Mouse (Mus musculus) hindbrain, postnatal 0 days (tissue): ENCODE data around the gene Cpne2. TPM values are rescaled to one million over a fixed set of nuclear protein-coding genes. Genes with fewer than 3 reads are reported as not detected.

Experiments used
- ATAC-seq: fragments of 200-750 bp; cut with Nextera tagmentation; 2 replicates; pipeline ENCODE4 v1.8.0; 2017; ENCODE audit warnings: mild to moderate bottlenecking, moderate TSS enrichment, moderate library complexity
- DNase-seq: peaks from one replicate; pipeline ENCODE4 v3.0.0-alpha.2; 2015; ENCODE audit warnings: low spot score
- H3K27ac ChIP-seq: fragments of 300-500 bp; sonication (generic); 2 replicates; pipeline ENCODE4 v1.5.1; 2014; ENCODE audit warnings: mild to moderate bottlenecking
- H3K27me3 ChIP-seq: fragments of 300-500 bp; sonication (generic); 2 replicates; pipeline ENCODE4 v1.6.1; 2014; ENCODE audit warnings: low read length, mixed read lengths; ENCODE audit not compliant: insufficient read depth
- H3K36me3 ChIP-seq: fragments of 300-500 bp; sonication (generic); 2 replicates; pipeline ENCODE4 v1.6.1; 2014; ENCODE audit warnings: low read length, mixed read lengths; ENCODE audit not compliant: insufficient read depth
- H3K4me1 ChIP-seq: fragments of 300-500 bp; sonication (generic); 2 replicates; pipeline ENCODE4 v1.6.1; 2014; ENCODE audit warnings: antibody characterized with exemption, low read length, mixed read lengths; ENCODE audit not compliant: insufficient read depth
- H3K4me2 ChIP-seq: fragments of 300-500 bp; sonication (generic); 2 replicates; pipeline ENCODE4 v1.6.1; 2014; ENCODE audit warnings: low read depth, mild to moderate bottlenecking, low read length, moderate library complexity, mixed read lengths
- H3K4me3 ChIP-seq: fragments of 300-500 bp; sonication (generic); 2 replicates; pipeline ENCODE4 v1.5.1; 2014; ENCODE audit warnings: low read length
- H3K9ac ChIP-seq: fragments of 300-500 bp; sonication (generic); replicated peaks from 2 replicates; pipeline ENCODE4 v1.6.1; 2014; ENCODE audit warnings: mild to moderate bottlenecking, low read length, moderate library complexity, mixed read lengths
- H3K9me3 ChIP-seq: fragments of 300-500 bp; sonication (generic); 2 replicates; pipeline ENCODE4 v1.6.1; 2016; ENCODE audit warnings: low read length, mixed read lengths
- CTCF ChIP-seq: IDR thresholded peaks from 2 replicates; pipeline ENCODE4 v1.5.1; 2016; ENCODE audit warnings: antibody characterized with exemption, control low read depth, low read depth
- WGBS: fragments of 180-500 bp; shearing (Covaris S2); extraction: QIAGEN DNeasy Blood & Tissue Kit; methylation state at CpG from one replicate; pipeline ENCODE4 v1.1.7; 2014; 5-methylcytosine and 5-hydroxymethylcytosine counted together
- polyA plus RNA-seq: library from polyadenylated mRNA; unstranded; fragments of >200 nt; fragmentation: Nextera tagmentation; extraction: Ambion mirVana; gene quantifications from 2 replicates; pipeline ENCODE4 v1.2.1, GENCODE M21; 2015
- total RNA-seq: library from RNA; depleted of rRNA; stranded (reverse); fragments of >200 nt; gene quantifications from 2 replicates; pipeline ENCODE4 v1.2.3, GENCODE M21; 2014

Cpne2 gene
- total and polyA plus RNA-seq, 2 experiments from 2014 or later, result 33.6 to 45.5 TPM

DNA sequence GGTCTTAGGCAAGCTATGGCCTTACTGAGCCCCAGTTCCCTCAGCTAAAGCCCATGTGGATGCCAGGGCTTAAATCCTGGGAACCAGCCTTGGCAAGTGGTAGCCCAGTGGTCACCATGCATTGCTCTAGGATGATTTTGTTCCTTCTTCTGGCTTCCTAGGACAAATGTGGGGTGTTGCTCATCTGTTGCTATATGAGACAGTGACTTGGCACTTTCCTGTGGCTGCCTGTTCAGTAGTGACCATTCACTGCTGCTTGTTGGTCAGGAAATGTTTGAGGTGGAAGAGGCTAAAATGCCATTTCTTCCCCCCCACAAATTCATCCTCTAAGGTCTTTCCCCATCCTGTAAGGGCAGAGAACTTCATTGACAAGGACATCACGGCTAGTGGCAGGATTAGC, 36.6 kb downstream of the Cpne2 start:
- H3K9me3 ChIP-seq, result no peaks in the 10 kb centered on the region
- no peak overlapping the region for H3K4me3 ChIP-seq
- H3K27me3 ChIP-seq, result no peaks in the 10 kb centered on the region
- H3K4me2 ChIP-seq, result no peak overlapping the region
- no peak overlapping the region for H3K27ac ChIP-seq
- 64% methylated on average over 1 of the region's 1 CpGs for WGBS
- no peak for TF ChIP-seq CTCF
- no peak overlapping the region for H3K9ac ChIP-seq
- H3K4me1 ChIP-seq, result peaks cover 26% of the 10 kb centered on the region
- DNase-seq (no peak), ATAC-seq (no peak)
- H3K36me3 ChIP-seq, result 0 out of 2 replicates have a peak, but pooled peaks cover 6% of the 10 kb centered on the region

DNA sequence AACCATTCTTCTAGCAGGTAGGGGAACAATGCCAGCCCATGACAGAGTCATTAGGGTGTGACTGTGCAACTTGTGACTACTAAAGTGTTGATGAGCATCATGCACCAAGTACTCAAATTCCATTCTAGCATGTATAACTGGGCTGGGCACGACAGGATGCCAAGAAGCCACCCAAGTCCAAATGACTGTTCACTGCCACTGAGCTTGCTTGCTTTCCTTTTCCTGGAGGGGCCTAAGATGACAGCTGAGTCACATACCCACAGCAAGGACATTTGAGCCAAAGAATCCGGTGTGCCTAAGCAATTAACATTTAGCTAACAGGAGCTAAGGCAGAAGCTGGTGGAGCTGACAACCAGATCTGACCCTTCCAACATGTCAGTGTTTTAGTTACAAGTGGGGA, 39.1 kb downstream of the Cpne2 start:
- Histone ChIP-seq H3K4me2 (no peak overlapping the region), H3K27ac (no peak overlapping the region), H3K27me3 (no peaks in the 10 kb centered on the region), H3K36me3 (peaks cover 23% of the 10 kb centered on the region), H3K9me3 (no peaks in the 10 kb centered on the region), H3K4me3 (no peak overlapping the region), H3K4me1 (peaks cover 16% of the 10 kb centered on the region), H3K9ac (no peak overlapping the region)
- DNase-seq, result no peak
- WGBS, result 69% methylated on average over 2 of the region's 2 CpGs
- no peak for TF ChIP-seq CTCF
- ATAC-seq, result no peak

DNA sequence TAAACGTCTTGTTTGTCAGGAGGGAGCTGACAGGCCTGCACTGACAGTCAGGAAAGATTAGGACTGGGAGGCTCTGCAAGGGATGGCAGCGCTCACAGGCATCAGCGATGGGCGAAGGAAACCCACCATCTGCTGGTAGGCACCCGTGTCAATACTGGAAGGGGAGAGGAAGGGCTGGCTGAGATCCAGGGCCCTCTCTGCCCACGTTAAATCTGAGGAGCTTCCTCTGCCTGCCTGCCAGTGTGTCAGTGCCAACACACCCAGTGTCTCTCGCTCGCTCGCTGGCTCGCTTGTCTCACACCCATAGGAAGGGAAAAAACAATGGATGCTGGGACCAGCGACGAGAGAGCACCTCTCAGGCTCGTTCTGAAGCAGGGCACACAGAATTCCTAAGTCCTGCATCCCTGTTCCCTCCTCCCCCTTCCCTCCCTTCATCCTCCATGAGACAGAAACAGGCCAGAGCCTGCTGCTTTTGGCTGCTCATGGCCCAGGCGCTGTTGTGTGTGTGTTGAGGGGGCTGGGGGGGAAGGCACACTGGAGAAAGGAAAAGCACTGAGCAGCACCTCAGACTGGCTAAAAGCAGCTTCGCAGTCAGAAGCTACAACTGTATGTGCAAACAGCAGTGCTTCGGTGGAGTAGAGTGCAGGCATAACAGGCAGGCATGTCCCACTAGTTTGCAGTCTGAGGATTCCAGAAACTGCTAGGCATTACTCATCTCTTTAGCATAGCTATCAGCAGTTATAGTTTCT, 41.5 kb downstream of the Cpne2 start:
- Histone ChIP-seq H3K27ac (peak overlapping the region; percentile 78), H3K9ac (no peak overlapping the region), H3K4me1 (no peaks in the 10 kb centered on the region; the same call in none of the 2 replicates), H3K9me3 (no peaks in the 10 kb centered on the region), H3K36me3 (peaks cover 41% of the 10 kb centered on the region), H3K4me3 (no peak overlapping the region), H3K27me3 (no peaks in the 10 kb centered on the region), H3K4me2 (0 out of 2 replicates have a peak overlapping the region, but pooled peaks have one; percentile 10)
- DNase-seq, result peak; percentile 89
- WGBS, result 41% methylated on average over 16 of the region's 16 CpGs
- TF ChIP-seq CTCF, result peak; percentile 53
- peak; percentile 82 for ATAC-seq

DNA sequence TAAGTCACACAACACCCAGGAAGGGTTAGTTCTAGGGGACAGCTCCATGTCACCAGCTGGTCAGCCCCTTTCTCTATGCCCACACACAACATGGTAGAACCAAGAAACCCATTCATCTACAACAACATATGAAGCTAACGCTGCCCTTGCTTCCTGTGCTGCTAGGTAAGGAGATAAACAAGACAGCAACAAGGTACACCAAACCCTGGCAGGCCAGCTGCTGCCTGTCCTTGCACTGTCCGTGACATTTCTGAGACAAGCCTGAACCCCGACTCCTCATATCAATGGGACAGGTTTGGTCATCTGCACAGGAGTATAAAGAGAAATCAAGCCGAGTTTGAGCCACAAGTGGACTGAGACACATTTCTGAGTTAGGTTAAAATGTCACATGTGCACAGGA, 42.4 kb downstream of the Cpne2 start:
- H3K4me3 ChIP-seq, result no peak overlapping the region
- no peaks in the 10 kb centered on the region; the same call in 1 of the 2 replicates for H3K4me1 ChIP-seq
- H3K27ac ChIP-seq, result peak overlapping the region; percentile 78
- no peak for TF ChIP-seq CTCF
- 97% methylated on average over 4 of the region's 4 CpGs for WGBS
- no peaks in the 10 kb centered on the region for H3K9me3 ChIP-seq
- no peak overlapping the region for H3K4me2 ChIP-seq
- no peak for DNase-seq
- no peak overlapping the region for H3K9ac ChIP-seq
- H3K27me3 ChIP-seq, result no peaks in the 10 kb centered on the region
- ATAC-seq, result no peak
- peaks cover 41% of the 10 kb centered on the region for H3K36me3 ChIP-seq

DNA sequence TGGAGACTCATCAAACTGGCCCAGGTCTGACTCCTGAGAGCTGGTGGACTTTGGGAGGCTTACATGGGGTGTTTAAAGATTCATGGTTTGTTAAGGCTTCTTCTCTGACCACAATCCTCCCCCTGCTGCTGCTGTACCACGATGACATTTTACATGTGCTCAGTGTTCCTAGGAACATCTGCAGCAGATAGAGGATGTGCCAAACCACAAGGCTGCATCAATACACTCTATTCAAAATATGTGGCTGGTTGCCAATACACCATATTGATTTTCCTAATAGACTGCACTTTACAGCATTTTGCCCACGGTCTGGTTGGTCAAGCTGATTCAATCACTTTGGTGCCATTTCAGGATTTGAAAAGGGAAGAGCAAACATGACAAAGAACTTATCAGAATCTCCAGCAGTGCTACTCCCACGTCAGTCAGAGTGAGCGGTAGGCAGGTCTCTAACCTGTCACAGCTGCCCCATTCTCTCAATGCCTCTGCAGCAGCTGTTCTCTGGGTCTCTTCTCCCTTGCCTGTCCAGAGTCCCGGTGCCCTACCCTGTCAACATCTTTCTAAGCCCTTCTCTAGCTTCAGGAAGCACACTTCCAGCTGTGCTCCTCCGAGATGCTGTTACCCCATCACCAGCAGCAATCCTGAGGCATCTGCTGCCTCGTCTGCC, 49.2 kb downstream of the Cpne2 start:
- ATAC-seq, result no peak
- WGBS, result 62% methylated on average over 7 of the region's 7 CpGs
- Histone ChIP-seq H3K4me2 (no peak overlapping the region), H3K27me3 (no peaks in the 10 kb centered on the region), H3K4me3 (no peak overlapping the region), H3K27ac (no peak overlapping the region), H3K4me1 (no peaks in the 10 kb centered on the region), H3K9me3 (no peaks in the 10 kb centered on the region), H3K9ac (no peak overlapping the region), H3K36me3 (peaks cover 47% of the 10 kb centered on the region)
- no peak for TF ChIP-seq CTCF
- DNase-seq, result peak; percentile 43

DNA sequence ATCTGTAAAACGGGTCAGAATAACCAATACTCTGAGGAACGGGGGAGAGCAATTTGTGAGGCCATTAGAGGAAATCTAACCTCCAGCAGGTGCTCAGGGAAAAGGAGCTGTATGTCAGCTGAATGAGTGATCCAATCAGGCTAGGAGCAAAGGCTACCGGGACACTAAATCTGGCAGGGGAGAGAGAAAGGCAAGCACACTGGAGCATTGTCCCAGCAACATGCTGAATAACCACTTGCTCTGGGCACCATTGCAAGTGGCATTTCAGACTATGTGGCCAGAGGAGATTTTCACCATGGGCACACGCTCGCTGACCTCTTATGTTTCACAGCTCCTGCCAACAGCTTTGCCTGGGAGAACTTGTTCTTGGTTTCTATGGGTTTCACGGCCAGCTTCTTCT, 49.8 kb downstream of the Cpne2 start:
- H3K4me3 ChIP-seq, result no peak overlapping the region
- peaks cover 47% of the 10 kb centered on the region for H3K36me3 ChIP-seq
- H3K27me3 ChIP-seq, result no peaks in the 10 kb centered on the region
- no peak overlapping the region for H3K27ac ChIP-seq
- ATAC-seq (no peak), DNase-seq (no peak)
- no peak for TF ChIP-seq CTCF
- H3K4me2 ChIP-seq, result no peak overlapping the region
- 76% methylated on average over 6 of the region's 6 CpGs for WGBS
- no peak overlapping the region for H3K9ac ChIP-seq
- H3K4me1 ChIP-seq, result no peaks in the 10 kb centered on the region
- H3K9me3 ChIP-seq, result no peaks in the 10 kb centered on the region

DNA sequence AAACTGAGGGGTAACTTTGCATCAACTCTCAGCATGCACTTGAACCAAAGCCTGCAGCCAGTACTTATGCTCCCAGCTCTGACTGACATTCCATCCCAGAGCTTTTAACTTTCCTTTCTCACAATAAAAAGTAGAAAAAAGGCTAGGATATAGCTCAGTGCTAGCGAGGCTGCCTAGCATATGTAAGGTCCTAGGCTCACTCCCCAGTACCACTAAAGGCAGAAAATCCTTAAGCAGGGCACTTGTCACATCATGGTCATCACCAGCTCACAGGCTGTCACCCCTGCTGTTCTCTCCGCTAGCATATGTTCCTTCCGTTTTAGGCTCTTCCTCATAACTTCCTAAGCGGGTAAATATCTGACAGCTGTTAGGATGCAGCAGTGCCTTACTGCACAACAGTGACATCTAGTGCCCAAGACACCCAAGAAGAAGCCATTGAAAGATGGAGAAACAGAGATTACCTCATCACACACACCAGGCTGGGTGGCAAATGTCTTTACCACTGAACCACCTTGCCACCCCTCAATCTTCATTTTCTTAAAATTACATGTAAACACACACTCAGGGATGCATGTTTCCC, 51.5 kb downstream of the Cpne2 start:
- Histone ChIP-seq H3K27me3 (no peaks in the 10 kb centered on the region), H3K36me3 (peaks cover 47% of the 10 kb centered on the region), H3K4me2 (no peak overlapping the region), H3K27ac (no peak overlapping the region), H3K9me3 (no peaks in the 10 kb centered on the region), H3K4me3 (no peak overlapping the region), H3K9ac (no peak overlapping the region), H3K4me1 (no peaks in the 10 kb centered on the region)
- peak; percentile 89 for DNase-seq
- WGBS, result 22% methylated on average over 4 of the region's 4 CpGs
- ATAC-seq, result peak; percentile 94
- peak; percentile 94 for TF ChIP-seq CTCF
